ENCODE assay signal across 13 mouse cellular contexts in the genomic region with DNA sequence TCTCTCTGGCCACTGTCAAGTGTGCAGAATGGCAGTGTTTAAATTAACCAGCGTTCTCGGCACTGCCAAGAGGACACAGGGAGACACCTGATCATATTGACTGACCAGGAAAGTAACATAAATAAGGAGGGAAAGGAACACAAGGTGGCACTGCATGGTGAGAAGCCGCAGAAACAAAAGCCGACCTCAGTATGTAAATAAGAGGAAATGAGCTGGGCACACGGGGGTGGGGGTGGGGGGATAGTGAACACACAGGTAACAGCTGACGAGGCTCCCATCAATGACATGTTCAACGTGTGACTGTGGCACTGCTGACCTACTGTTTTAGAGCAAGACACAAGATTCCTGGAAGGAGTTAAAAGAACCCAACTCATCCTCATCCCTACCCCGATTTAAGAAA. TPM values are rescaled to one million over a fixed set of nuclear protein-coding genes. Genes with fewer than 3 reads are reported as not detected.
A peak's percentile ranks its signal among the peaks of the same experiment; 100 is the strongest.
DNase-seq lines count a peak whose midpoint lies in the region; ATAC-seq and TF ChIP-seq lines count a peak whose summit lies in the region.
"Had no signal": no experiment of that assay in that cellular context is flagged by ENCODE, and none has a peak within 500 bp of the region (broad histone marks: within the 10 kb centered on the region; RNA-seq: fewer than 3 reads in every experiment).

No protein-coding gene starts in this region.

- DNase-seq in lung, embryonic 14.5 days: no peak
- DNase-seq in lung, postnatal 10 days: no peak
- DNase-seq in CD4-positive helper T cell, adult 2 months (ENCODE audit: low read depth, low spot score): peak; percentile 65
- no peak for DNase-seq in liver, embryonic 14.5 days (ENCODE audit: low read depth in 3 of 3, low spot score in 3 of 3)
- DNase-seq in adrenal gland, postnatal 4 days (ENCODE audit: low spot score in 2 of 2): no peak
- DNase-seq: cerebellum, adult 9-10 months; heart, postnatal 36 days; kidney, postnatal 4 days had no signal

- 88% methylated on average over 8 of the region's 8 CpGs for WGBS in forebrain, embryonic 12.5 days
- 70% methylated on average over 8 of the region's 8 CpGs for WGBS in forebrain, embryonic 16.5 days
- 49% methylated on average over 8 of the region's 8 CpGs for WGBS in lung, embryonic 14.5 days
- WGBS in liver, embryonic 14.5 days (ENCODE audit: insufficient replicate concordance): 57% methylated on average over 8 of the region's 8 CpGs

- no peak overlapping the region for H3K9ac ChIP-seq in forebrain, embryonic 12.5 days
- no peak overlapping the region for H3K9ac ChIP-seq in forebrain, embryonic 16.5 days (replicated peaks; ENCODE audit: low read depth, low read length)
- 0 out of 2 replicates have a peak overlapping the region, but pooled peaks have one; percentile 4 for H3K9ac ChIP-seq in lung, embryonic 14.5 days
- H3K9ac ChIP-seq in liver, embryonic 14.5 days (replicated peaks): peak overlapping the region; percentile 7; the same call in 1 of the 2 replicates

- no peak for TF ChIP-seq EP300 in liver, embryonic 14.5 days (IDR thresholded peaks at IDR 0.05; ENCODE audit: low read depth)

- H3K27ac ChIP-seq in forebrain, embryonic 12.5 days: no peak overlapping the region
- no peak overlapping the region for H3K27ac ChIP-seq in forebrain, embryonic 16.5 days (ENCODE audit: low read length)
- H3K27ac ChIP-seq in lung, embryonic 14.5 days (ENCODE audit: low read depth): no peak overlapping the region
- no peak overlapping the region for H3K27ac ChIP-seq in liver, embryonic 14.5 days
- H3K27ac ChIP-seq: left cerebral cortex, adult 2 months had no signal

- peaks cover 14% of the 10 kb centered on the region for H3K36me3 ChIP-seq in forebrain, embryonic 12.5 days (replicated peaks)
- H3K36me3 ChIP-seq in forebrain, embryonic 16.5 days (ENCODE audit: control insufficient read depth, insufficient read depth): no peaks in the 10 kb centered on the region
- peaks cover 16% of the 10 kb centered on the region for H3K36me3 ChIP-seq in lung, embryonic 14.5 days (ENCODE audit: insufficient read depth)
- peaks cover 11% of the 10 kb centered on the region for H3K36me3 ChIP-seq in liver, embryonic 14.5 days (replicated peaks; ENCODE audit: control insufficient read depth, insufficient read depth, low read depth)

- H3K27me3 ChIP-seq in forebrain, embryonic 12.5 days: no peaks in the 10 kb centered on the region
- H3K27me3 ChIP-seq in forebrain, embryonic 16.5 days (replicated peaks; ENCODE audit: control insufficient read depth, insufficient read depth, low read length): no peaks in the 10 kb centered on the region
- no peaks in the 10 kb centered on the region for H3K27me3 ChIP-seq in lung, embryonic 14.5 days (ENCODE audit: insufficient read depth, low read length)
- no peaks in the 10 kb centered on the region for H3K27me3 ChIP-seq in liver, embryonic 14.5 days (ENCODE audit: control insufficient read depth, insufficient read depth, low read length)

- TF ChIP-seq CTCF in lung, embryonic 14.5 days (IDR thresholded peaks at IDR 0.05; ENCODE audit: low read depth): no peak
- no peak for TF ChIP-seq CTCF in liver, embryonic 14.5 days (IDR thresholded peaks at IDR 0.05; ENCODE audit: low read depth)

- H3K4me2 ChIP-seq in forebrain, embryonic 12.5 days: peak overlapping the region; percentile 73; the same call in 1 of the 2 replicates
- no peak overlapping the region for H3K4me2 ChIP-seq in forebrain, embryonic 16.5 days (ENCODE audit: low read length)
- H3K4me2 ChIP-seq in lung, embryonic 14.5 days: peak overlapping the region; percentile 83; the same call in 1 of the 2 replicates
- peak overlapping the region; percentile 97 for H3K4me2 ChIP-seq in liver, embryonic 14.5 days (ENCODE audit: low read depth)

- H3K4me3 ChIP-seq in forebrain, embryonic 12.5 days (replicated peaks): no peak overlapping the region
- no peak overlapping the region for H3K4me3 ChIP-seq in forebrain, embryonic 16.5 days (replicated peaks; ENCODE audit: low read length)
- H3K4me3 ChIP-seq in lung, embryonic 14.5 days (ENCODE audit: low read depth, low read length): no peak overlapping the region
- no peak overlapping the region; a peak in 1 of 4 replicates for H3K4me3 ChIP-seq in liver, embryonic 14.5 days (ENCODE audit: insufficient read depth in 1 of 2, low read depth in 2 of 2, low read length in 2 of 2)
- H3K4me3 ChIP-seq: left cerebral cortex, adult 2 months had no signal

- no peaks in the 10 kb centered on the region for H3K9me3 ChIP-seq in forebrain, embryonic 12.5 days
- no peaks in the 10 kb centered on the region for H3K9me3 ChIP-seq in forebrain, embryonic 16.5 days (ENCODE audit: control insufficient read depth, low read length)
- no peaks in the 10 kb centered on the region for H3K9me3 ChIP-seq in lung, embryonic 14.5 days (ENCODE audit: low read depth, low read length)
- H3K9me3 ChIP-seq in liver, embryonic 14.5 days (ENCODE audit: control insufficient read depth, low read length): no peaks in the 10 kb centered on the region

- ATAC-seq in forebrain, embryonic 12.5 days (ENCODE audit: low FRiP score): no peak
- no peak for ATAC-seq in forebrain, embryonic 16.5 days
- ATAC-seq in lung, embryonic 14.5 days (ENCODE audit: insufficient read depth): no peak
- no peak for ATAC-seq in liver, embryonic 14.5 days (ENCODE audit: insufficient read depth)
- no peak for ATAC-seq in granulocyte monocyte progenitor cell, adult 5-6 weeks (replicated peaks; ENCODE audit: poor library complexity, severe bottlenecking)
- ATAC-seq: intestine, embryonic 16.5 days had no signal

- peaks cover 35% of the 10 kb centered on the region for H3K4me1 ChIP-seq in forebrain, embryonic 12.5 days
- peaks cover 18% of the 10 kb centered on the region for H3K4me1 ChIP-seq in forebrain, embryonic 16.5 days (replicated peaks; ENCODE audit: control insufficient read depth, insufficient read depth, low read length)
- H3K4me1 ChIP-seq in lung, embryonic 14.5 days (ENCODE audit: insufficient read depth): peaks cover 11% of the 10 kb centered on the region
- peaks cover 11 to 17% of the 10 kb centered on the region in 2 experiments for H3K4me1 ChIP-seq in liver, embryonic 14.5 days (replicated peaks; ENCODE audit: control insufficient read depth in 2 of 2, insufficient read depth in 2 of 2, low read length in 1 of 2)

RNA-seq across cellular contexts. Expression of gene Ncaph, which starts 2.4 kb away (rescaled TPM):
- 105 and 111 TPM in 2 replicates for polyA plus RNA-seq in forebrain, embryonic 12.5 days (2016; fragmentation: Nextera tagmentation; extraction: Ambion mirVana)
- 33.5 and 40.8 TPM in 2 replicates for polyA plus RNA-seq in forebrain, embryonic 16.5 days (2015; fragmentation: Nextera tagmentation; extraction: Ambion mirVana)
- polyA plus RNA-seq in lung, embryonic 14.5 days (2014; fragmentation: Nextera tagmentation; extraction: Ambion mirVana): 119 and 123 TPM in 2 replicates
- 19.7 and 33.9 TPM in 2 replicates for polyA plus RNA-seq in liver, embryonic 14.5 days (2012; rRNA removed)
- polyA plus RNA-seq in liver, embryonic 14.5 days (2014; fragmentation: Nextera tagmentation; extraction: Ambion mirVana): 58.4 and 65.2 TPM in 2 replicates
- 10 to 100 TPM; 28.0 to 35.4 TPM for total RNA-seq in adrenal gland, postnatal 4 days (2021)
- total RNA-seq in granulocyte monocyte progenitor cell, adult 5-6 weeks (2014; fragmentation: Nextera tagmentation): 39.1 and 52.5 TPM in 2 replicates
- 49.6 and 61.3 TPM in 2 replicates for total RNA-seq in granulocyte monocyte progenitor cell, adult 5-6 weeks (2017)

RNA-seq across cellular contexts. Expression of gene Itpripl1, which starts 11.9 kb away (rescaled TPM):
- polyA plus RNA-seq in forebrain, embryonic 12.5 days (2016; fragmentation: Nextera tagmentation; extraction: Ambion mirVana): 19.2 and 19.4 TPM in 2 replicates
- polyA plus RNA-seq in forebrain, embryonic 16.5 days (2015; fragmentation: Nextera tagmentation; extraction: Ambion mirVana): 16.5 and 19.1 TPM in 2 replicates
- polyA plus RNA-seq in lung, embryonic 14.5 days (2014; fragmentation: Nextera tagmentation; extraction: Ambion mirVana): 25.6 and 26.5 TPM in 2 replicates
- polyA plus RNA-seq in liver, embryonic 14.5 days (2012; rRNA removed): 7.3 and 8.0 TPM in 2 replicates
- polyA plus RNA-seq in liver, embryonic 14.5 days (2014; fragmentation: Nextera tagmentation; extraction: Ambion mirVana): 17.7 and 19.9 TPM in 2 replicates
- 10 to 100 TPM; 11.5 to 13.1 TPM for total RNA-seq in adrenal gland, postnatal 4 days (2021)
- 27.7 and 33.8 TPM in 2 replicates for total RNA-seq in granulocyte monocyte progenitor cell, adult 5-6 weeks (2014; fragmentation: Nextera tagmentation)
- total RNA-seq in granulocyte monocyte progenitor cell, adult 5-6 weeks (2017): 22.5 and 26.2 TPM in 2 replicates

Comparison
In these comparisons a context has a peak if more than half of its experiments do, and no peak if none do; other contexts are left out.
1. H3K9ac ChIP-seq: peak in lung, embryonic 14.5 days (single experiment) and liver, embryonic 14.5 days (single experiment); none in forebrain, embryonic 12.5 days (single experiment) and forebrain, embryonic 16.5 days (single experiment).